Mouse (Mus musculus) intestine, embryonic 14.5 days (tissue): Measurements from ENCODE around the gene Atp9a. TPM values are rescaled to one million over a fixed set of nuclear protein-coding genes. Genes with fewer than 3 reads are reported as not detected.

ENCODE experiments used
- ATAC-seq: fragments of 200-750 bp; cut with Nextera tagmentation; replicated peaks from 2 replicates; pipeline ENCODE4 v1.8.0; 2017; ENCODE audit warnings: low read depth, moderate number of reproducible peaks, moderate TSS enrichment, moderate library complexity; ENCODE audit not compliant: low FRiP score, low TSS enrichment
- DNase-seq: peaks from one replicate; pipeline ENCODE4 v3.0.0-alpha.2; 2018; ENCODE audit warnings: low spot score
- H3K27ac ChIP-seq: fragments of 300-500 bp; sonication (generic); 2 replicates; pipeline ENCODE4 v1.5.1; 2014; ENCODE audit warnings: low read depth, mild to moderate bottlenecking, control low read depth
- H3K27me3 ChIP-seq: fragments of 300-500 bp; sonication (generic); replicated peaks from 2 replicates; pipeline ENCODE4 v1.6.1; 2014; ENCODE audit warnings: low read length, control low read depth; ENCODE audit not compliant: control insufficient read depth, insufficient read depth
- H3K36me3 ChIP-seq: fragments of 300-500 bp; sonication (generic); 2 replicates; pipeline ENCODE4 v1.6.1; 2014; ENCODE audit warnings: low read length, control low read depth; ENCODE audit not compliant: control insufficient read depth, insufficient read depth
- H3K4me1 ChIP-seq: fragments of 300-500 bp; sonication (generic); replicated peaks from 2 replicates; pipeline ENCODE4 v1.6.1; 2014; ENCODE audit warnings: low read length, control low read depth, mixed read lengths; ENCODE audit not compliant: control insufficient read depth, insufficient read depth
- H3K4me2 ChIP-seq: fragments of 300-500 bp; sonication (generic); 2 replicates; pipeline ENCODE4 v1.6.1; 2014; ENCODE audit warnings: low read length
- H3K4me3 ChIP-seq: fragments of 300-500 bp; sonication (generic); 2 replicates; pipeline ENCODE4 v1.5.1; 2014; ENCODE audit warnings: low read depth, low read length, control low read depth, mixed read lengths
- H3K9ac ChIP-seq: fragments of 300-500 bp; sonication (generic); 2 replicates; pipeline ENCODE4 v1.6.1; 2014; ENCODE audit warnings: mild to moderate bottlenecking, low read length
- H3K9me3 ChIP-seq: fragments of 300-500 bp; sonication (generic); 2 replicates; pipeline ENCODE4 v1.6.1; 2016; ENCODE audit warnings: low read length, control low read depth; ENCODE audit not compliant: control insufficient read depth
- WGBS: fragments of 180-500 bp; shearing (Covaris S2); extraction: QIAGEN DNeasy Blood & Tissue Kit; methylation state at CpG from one replicate; pipeline ENCODE4 v1.1.7; 2014; 5-methylcytosine and 5-hydroxymethylcytosine counted together
- polyA plus RNA-seq: library from polyadenylated mRNA; unstranded; fragments of >200 nt; fragmentation: Nextera tagmentation; extraction: Ambion mirVana; gene quantifications from 2 replicates; pipeline ENCODE4 v1.2.1, GENCODE M21; 2014

Gene Atp9a
- polyA plus RNA-seq, 1 experiment from 2014 or later, result 15.6 TPM

DNA sequence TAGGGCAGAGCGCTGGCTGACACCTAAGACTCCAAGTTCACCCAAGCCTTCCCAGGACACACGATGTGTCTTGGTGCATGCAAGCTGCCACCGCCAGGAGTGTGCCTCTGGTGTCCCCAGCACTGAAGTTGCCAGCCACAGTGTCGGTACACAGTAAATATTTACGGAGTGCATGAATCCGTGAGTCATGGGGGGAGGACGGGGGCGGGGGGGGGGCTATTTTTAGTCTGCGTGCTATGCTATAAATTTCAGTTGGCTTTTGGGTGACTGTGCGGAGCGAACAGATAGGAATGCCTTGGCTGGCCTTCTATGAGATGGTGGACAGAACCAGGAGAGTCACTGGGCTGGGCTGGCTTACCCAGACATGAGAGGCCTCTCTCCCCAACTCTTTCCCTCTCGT lies 14.2 kb downstream of the Atp9a start:
- WGBS, result 64% methylated on average over 12 of the region's 12 CpGs
- no peak for DNase-seq

DNA sequence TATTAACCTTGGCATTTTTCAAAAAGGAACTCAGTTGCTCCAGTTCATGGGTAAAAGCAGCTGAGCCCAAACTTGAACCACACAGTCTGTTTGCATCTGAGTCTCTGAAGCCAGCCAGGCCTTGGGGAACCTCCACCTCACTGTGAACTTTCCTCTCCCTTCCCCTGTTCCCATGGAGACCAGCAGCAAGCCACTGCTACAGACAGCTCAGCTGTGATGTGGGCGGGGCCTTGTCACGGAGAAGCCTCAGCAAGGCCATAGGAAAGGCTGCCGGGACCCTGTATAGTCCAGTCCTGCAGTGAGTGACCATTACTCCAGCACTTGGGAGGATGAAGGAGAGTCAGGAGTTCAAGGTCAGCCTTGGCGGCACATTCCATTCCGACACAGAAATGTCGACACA lies 16.2 kb downstream of the Atp9a start:
- Histone ChIP-seq H3K4me3 (no peak overlapping the region), H3K9ac (no peak overlapping the region), H3K36me3 (no peaks in the 10 kb centered on the region), H3K27ac (no peak overlapping the region), H3K9me3 (no peaks in the 10 kb centered on the region), H3K4me1 (peaks cover 11% of the 10 kb centered on the region), H3K27me3 (no peaks in the 10 kb centered on the region), H3K4me2 (no peak overlapping the region)
- peak; percentile 73 for ATAC-seq
- DNase-seq, result peak; percentile 57
- WGBS, result 34% methylated on average over 6 of the region's 6 CpGs

More for the DNA sequence above, 14.2 kb downstream of the Atp9a start:
- Histone ChIP-seq H3K4me2 (no peak overlapping the region), H3K4me3 (no peak overlapping the region), H3K27ac (no peak overlapping the region), H3K27me3 (no peaks in the 10 kb centered on the region), H3K4me1 (peaks cover 11% of the 10 kb centered on the region), H3K9me3 (no peaks in the 10 kb centered on the region), H3K9ac (no peak overlapping the region), H3K36me3 (no peaks in the 10 kb centered on the region)
- no peak for ATAC-seq

DNA sequence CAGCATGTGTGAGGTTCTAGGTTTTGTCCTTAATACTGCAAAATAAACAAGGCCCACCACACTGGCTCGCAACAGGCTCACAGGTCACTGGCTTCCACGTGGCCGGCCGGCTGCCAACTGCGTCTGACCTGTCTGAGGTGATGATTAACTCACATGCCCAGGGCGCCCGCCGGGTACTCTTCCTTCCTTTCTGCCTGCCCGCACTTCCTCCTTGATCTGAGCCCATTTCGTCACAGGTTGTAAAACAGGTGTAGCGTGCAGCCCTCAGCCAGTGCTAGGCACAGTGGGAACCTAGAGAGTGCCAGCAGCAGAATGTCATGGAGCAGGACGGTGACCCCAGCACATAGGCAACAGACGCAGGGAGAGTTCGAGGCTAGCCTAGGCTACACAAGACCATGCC lies 20.9 kb downstream of the Atp9a start:
- Histone ChIP-seq H3K4me1 (peaks cover 10% of the 10 kb centered on the region; the same call in 1 of the 2 replicates), H3K4me3 (no peak overlapping the region), H3K27me3 (no peaks in the 10 kb centered on the region), H3K9me3 (no peaks in the 10 kb centered on the region), H3K9ac (no peak overlapping the region), H3K27ac (no peak overlapping the region), H3K36me3 (no peaks in the 10 kb centered on the region), H3K4me2 (no peak overlapping the region)
- no peak for DNase-seq
- ATAC-seq, result no peak; the same call in 1 of the 2 replicates
- 81% methylated on average over 14 of the region's 14 CpGs for WGBS

DNA sequence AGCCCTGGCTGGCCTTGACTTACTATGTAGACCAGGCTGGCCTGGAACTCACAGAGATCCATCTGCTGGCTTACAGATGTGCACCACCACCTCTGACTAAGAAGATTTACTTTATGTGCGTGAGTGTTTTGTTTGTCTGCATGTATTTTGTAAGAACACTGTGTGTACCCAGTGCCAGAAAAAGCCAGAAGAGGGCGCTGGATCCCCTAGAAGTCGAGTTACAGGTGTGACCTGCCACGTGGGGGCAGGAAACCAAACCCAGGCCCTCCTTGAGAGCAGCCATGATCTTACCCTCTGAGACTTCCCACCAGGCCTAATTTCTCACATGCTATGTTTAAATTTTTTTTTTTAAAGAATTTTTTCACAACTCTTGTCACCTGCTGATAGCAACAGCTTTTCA lies 22.5 kb downstream of the Atp9a start:
- ATAC-seq (no peak), DNase-seq (no peak)
- no peaks in the 10 kb centered on the region for H3K9me3 ChIP-seq
- WGBS, result 67% methylated on average over 4 of the region's 4 CpGs
- no peaks in the 10 kb centered on the region for H3K27me3 ChIP-seq
- no peaks in the 10 kb centered on the region for H3K36me3 ChIP-seq
- H3K4me3 ChIP-seq, result no peak overlapping the region
- H3K4me1 ChIP-seq, result 0 out of 2 replicates have a peak, but pooled peaks cover 5% of the 10 kb centered on the region
- H3K27ac ChIP-seq, result no peak overlapping the region
- H3K9ac ChIP-seq, result no peak overlapping the region
- no peak overlapping the region for H3K4me2 ChIP-seq

DNA sequence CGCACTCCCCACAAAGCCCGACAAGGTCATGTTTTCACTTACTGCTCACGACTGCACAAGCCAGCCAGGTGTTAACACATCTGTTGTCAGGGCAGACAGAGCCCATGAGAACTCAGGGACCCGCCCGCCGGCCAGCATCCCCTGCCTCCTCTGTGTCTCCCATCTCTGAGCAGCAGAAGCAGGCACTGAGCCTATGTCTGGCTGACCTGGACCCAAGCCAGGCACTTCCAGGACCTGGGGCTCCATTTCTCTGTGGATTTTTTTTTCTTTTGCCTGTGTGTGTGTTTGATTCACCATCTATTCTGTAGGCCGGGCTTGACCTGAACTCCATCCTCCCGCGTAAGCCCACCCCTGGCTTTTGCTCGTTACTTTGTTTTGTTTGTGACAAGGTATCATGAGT lies 23.5 kb downstream of the Atp9a start:
- ATAC-seq (no peak), DNase-seq (no peak)
- Histone ChIP-seq H3K4me3 (no peak overlapping the region), H3K27ac (no peak overlapping the region), H3K9ac (no peak overlapping the region), H3K4me2 (no peak overlapping the region), H3K36me3 (no peaks in the 10 kb centered on the region), H3K4me1 (0 out of 2 replicates have a peak, but pooled peaks cover 5% of the 10 kb centered on the region), H3K27me3 (no peaks in the 10 kb centered on the region), H3K9me3 (no peaks in the 10 kb centered on the region)
- WGBS, result 73% methylated on average over 10 of the region's 10 CpGs

DNA sequence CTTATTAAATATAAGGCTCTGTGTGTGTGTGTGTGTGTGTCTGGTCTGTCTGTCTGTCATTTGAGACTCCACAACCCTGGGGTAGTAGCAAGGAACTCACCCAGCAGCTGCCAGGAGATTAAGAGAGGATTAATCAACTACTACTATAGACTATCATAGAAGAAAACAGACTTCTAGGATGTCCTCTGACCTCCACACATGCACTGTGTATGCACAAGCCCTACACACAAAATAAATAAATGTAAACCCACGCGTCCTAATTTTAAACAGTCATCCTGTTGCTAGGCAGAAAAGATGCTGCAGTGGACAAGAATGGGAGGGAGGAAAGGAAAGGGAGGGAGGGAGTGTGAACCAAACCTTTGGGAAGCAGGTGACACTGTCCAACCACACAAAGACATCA lies 23.9 kb downstream of the Atp9a start:
- ATAC-seq (no peak), DNase-seq (no peak)
- Histone ChIP-seq H3K36me3 (no peaks in the 10 kb centered on the region), H3K9ac (no peak overlapping the region), H3K4me1 (0 out of 2 replicates have a peak, but pooled peaks cover 5% of the 10 kb centered on the region), H3K9me3 (no peaks in the 10 kb centered on the region), H3K4me3 (no peak overlapping the region), H3K27me3 (no peaks in the 10 kb centered on the region), H3K27ac (no peak overlapping the region), H3K4me2 (no peak overlapping the region)
- 29% methylated on average over 2 of the region's 2 CpGs for WGBS

DNA sequence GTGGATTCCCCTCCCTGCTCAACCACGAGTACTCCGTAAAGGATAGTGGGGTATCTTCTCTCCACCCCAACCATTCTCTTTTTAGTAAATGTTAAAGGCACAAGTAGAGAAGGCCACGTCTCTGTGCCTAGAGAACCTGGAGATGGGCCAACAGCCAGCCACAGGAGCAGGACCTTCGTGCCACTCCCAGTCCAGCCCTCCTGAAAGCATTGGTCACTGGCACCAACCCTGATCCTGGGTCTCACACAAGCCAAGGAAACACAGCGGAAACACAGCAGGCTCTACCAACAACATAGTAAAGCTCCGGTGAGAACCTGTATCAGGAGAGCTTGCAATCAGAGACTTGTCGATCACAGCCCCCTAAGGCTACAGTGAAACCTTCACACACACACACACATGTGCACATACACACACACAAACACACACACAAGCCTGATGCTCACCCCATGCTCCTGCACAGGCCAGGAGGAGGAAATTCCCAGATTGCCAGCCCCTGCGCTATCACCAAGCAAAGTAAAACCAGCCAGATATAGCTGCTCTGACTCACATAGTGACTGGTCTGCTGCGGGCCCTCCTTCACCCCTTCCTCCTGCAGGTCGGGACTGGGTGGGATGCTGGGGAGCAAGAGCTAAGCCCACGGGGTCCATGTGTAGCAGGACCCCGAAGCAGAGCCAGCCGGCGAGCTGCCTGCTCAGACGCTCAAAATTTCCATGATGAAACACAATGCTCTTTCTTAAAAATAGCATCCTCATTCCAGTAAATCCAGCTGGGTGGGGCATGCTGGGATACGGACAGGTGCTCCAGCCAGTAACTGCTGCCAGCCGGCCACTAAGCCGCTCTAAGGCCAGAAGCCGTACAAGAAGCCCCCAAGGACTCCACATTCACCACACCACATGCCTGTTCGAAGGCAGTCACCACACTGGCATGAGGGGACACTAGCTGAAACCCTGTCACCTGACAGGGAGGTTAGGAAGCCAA lies 29.7 kb downstream of the Atp9a start:
- DNase-seq (no peak), ATAC-seq (no peak)
- Histone ChIP-seq H3K4me3 (no peak overlapping the region), H3K27me3 (no peaks in the 10 kb centered on the region), H3K9me3 (no peaks in the 10 kb centered on the region), H3K9ac (no peak overlapping the region), H3K4me1 (no peaks in the 10 kb centered on the region), H3K36me3 (no peaks in the 10 kb centered on the region), H3K4me2 (no peak overlapping the region), H3K27ac (no peak overlapping the region)
- WGBS, result 84% methylated on average over 20 of the region's 20 CpGs

DNA sequence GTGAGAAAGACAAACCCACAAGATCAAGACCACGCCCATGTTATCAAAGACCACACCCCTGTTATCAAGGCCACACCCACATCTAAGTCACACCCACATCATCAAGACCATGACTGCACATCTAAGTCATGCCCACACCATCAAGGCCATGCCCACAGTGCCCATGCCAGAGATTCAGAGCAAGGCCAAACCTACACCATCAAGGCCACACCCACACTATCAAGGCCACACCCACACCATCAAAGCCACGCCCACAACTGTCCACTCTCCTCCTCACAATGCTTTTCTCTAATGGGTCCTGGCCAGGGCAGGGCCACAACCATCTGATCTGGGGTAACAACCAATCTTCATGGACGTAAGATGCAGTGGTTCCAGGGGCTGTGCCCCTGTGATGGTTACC lies 31.2 kb downstream of the Atp9a start:
- H3K27me3 ChIP-seq, result no peaks in the 10 kb centered on the region
- ATAC-seq, result no peak; the same call in 1 of the 2 replicates
- H3K9me3 ChIP-seq, result no peaks in the 10 kb centered on the region
- 74% methylated on average over 3 of the region's 3 CpGs for WGBS
- H3K4me2 ChIP-seq, result no peak overlapping the region
- H3K9ac ChIP-seq, result no peak overlapping the region
- H3K4me1 ChIP-seq, result no peaks in the 10 kb centered on the region
- DNase-seq, result no peak
- no peak overlapping the region for H3K4me3 ChIP-seq
- no peak overlapping the region for H3K27ac ChIP-seq
- H3K36me3 ChIP-seq, result peaks cover 5% of the 10 kb centered on the region; the same call in 1 of the 2 replicates
